Mouse (Mus musculus): ENCODE measurements around the gene Npas2. TPM values are rescaled to one million over a fixed set of nuclear protein-coding genes. Genes with fewer than 3 reads are reported as not detected.

The Npas2 gene
- polyA plus RNA-seq, 1 experiment = 77.6 TPM

- Histone ChIP-seq H3K27ac (ENCODE audit: insufficient read depth, low read depth, low read length) (peak overlapping the region; percentile 82), H3K4me1 (ENCODE audit: control insufficient read depth, insufficient read depth, insufficient read length, low read length) (peaks cover 16% of the 10 kb centered on the region; the same call in 1 of the 2 replicates), H3K4me3 (ENCODE audit: low read depth, low read length) (no peak overlapping the region), H3K27me3 (ENCODE audit: control insufficient read depth, insufficient read depth, low read length) (no peaks in the 10 kb centered on the region), H3K36me3 (ENCODE audit: control insufficient read depth, insufficient read depth, low read length) (peaks cover 6% of the 10 kb centered on the region; the same call in 1 of the 2 replicates)
- 20% methylated on average over 3 of the region's 3 CpGs for WGBS
- TF ChIP-seq POLR2A (IDR thresholded peaks at IDR 0.05; ENCODE audit: low read depth, low read length) = no peak
- TF ChIP-seq CTCF (IDR thresholded peaks at IDR 0.05; ENCODE audit: extremely low read depth, insufficient read length, insufficient replicate concordance, low read depth, low read length) = no peak
These were observed 66.1 kb downstream of the Npas2 start for GRCm38 (mm10) chr1:39259668-39260067.

GRCm38 (mm10) chr1:39260183-39260978 lies 66.8 kb downstream of the Npas2 start:
- Histone ChIP-seq H3K4me3 (ENCODE audit: low read depth, low read length) (no peak overlapping the region), H3K27ac (ENCODE audit: insufficient read depth, low read depth, low read length) (peak overlapping the region; percentile 82), H3K4me1 (ENCODE audit: control insufficient read depth, insufficient read depth, insufficient read length, low read length) (peaks cover 16% of the 10 kb centered on the region; the same call in 1 of the 2 replicates), H3K36me3 (ENCODE audit: control insufficient read depth, insufficient read depth, low read length) (peaks cover 6% of the 10 kb centered on the region; the same call in 1 of the 2 replicates), H3K27me3 (ENCODE audit: control insufficient read depth, insufficient read depth, low read length) (no peaks in the 10 kb centered on the region)
- 78% methylated on average over 8 of the region's 8 CpGs for WGBS
- no peak for TF ChIP-seq POLR2A (IDR thresholded peaks at IDR 0.05; ENCODE audit: low read depth, low read length)
- TF ChIP-seq CTCF (IDR thresholded peaks at IDR 0.05; ENCODE audit: extremely low read depth, insufficient read length, insufficient replicate concordance, low read depth, low read length) = no peak

GRCm38 (mm10) chr1:39266843-39267512 lies 73.4 kb downstream of the Npas2 start:
- Histone ChIP-seq H3K36me3 (ENCODE audit: control insufficient read depth, insufficient read depth, low read length) (peaks cover 10% of the 10 kb centered on the region; the same call in 1 of the 2 replicates), H3K27me3 (ENCODE audit: control insufficient read depth, insufficient read depth, low read length) (no peaks in the 10 kb centered on the region), H3K4me3 (ENCODE audit: low read depth, low read length) (no peak overlapping the region), H3K27ac (ENCODE audit: insufficient read depth, low read depth, low read length) (no peak overlapping the region), H3K4me1 (ENCODE audit: control insufficient read depth, insufficient read depth, insufficient read length, low read length) (no peaks in the 10 kb centered on the region)
- TF ChIP-seq POLR2A (IDR thresholded peaks at IDR 0.05; ENCODE audit: low read depth, low read length) (no peak), CTCF (IDR thresholded peaks at IDR 0.05; ENCODE audit: extremely low read depth, insufficient read length, insufficient replicate concordance, low read depth, low read length) (no peak)
- WGBS = 94% methylated on average over 9 of the region's 9 CpGs

GRCm38 (mm10) chr1:39272976-39273375 lies 79.4 kb downstream of the Npas2 start:
- Histone ChIP-seq H3K36me3 (ENCODE audit: control insufficient read depth, insufficient read depth, low read length) (peaks cover 4% of the 10 kb centered on the region), H3K4me1 (ENCODE audit: control insufficient read depth, insufficient read depth, insufficient read length, low read length) (no peaks in the 10 kb centered on the region), H3K27ac (ENCODE audit: insufficient read depth, low read depth, low read length) (no peak overlapping the region), H3K27me3 (ENCODE audit: control insufficient read depth, insufficient read depth, low read length) (no peaks in the 10 kb centered on the region), H3K4me3 (ENCODE audit: low read depth, low read length) (no peak overlapping the region)
- no peak for TF ChIP-seq CTCF (IDR thresholded peaks at IDR 0.05; ENCODE audit: extremely low read depth, insufficient read length, insufficient replicate concordance, low read depth, low read length)
- TF ChIP-seq POLR2A (IDR thresholded peaks at IDR 0.05; ENCODE audit: low read depth, low read length) = no peak
- 70% methylated on average over 6 of the region's 6 CpGs for WGBS

- H3K4me1 ChIP-seq (ENCODE audit: control insufficient read depth, insufficient read depth, insufficient read length, low read length) = no peaks in the 10 kb centered on the region
- no peak overlapping the region for H3K27ac ChIP-seq (ENCODE audit: insufficient read depth, low read depth, low read length)
- H3K36me3 ChIP-seq (ENCODE audit: control insufficient read depth, insufficient read depth, low read length) = peaks cover 11% of the 10 kb centered on the region
- WGBS = 85% methylated on average over 7 of the region's 7 CpGs
- H3K27me3 ChIP-seq (ENCODE audit: control insufficient read depth, insufficient read depth, low read length) = no peaks in the 10 kb centered on the region
- no peak for TF ChIP-seq POLR2A (IDR thresholded peaks at IDR 0.05; ENCODE audit: low read depth, low read length)
- TF ChIP-seq CTCF (IDR thresholded peaks at IDR 0.05; ENCODE audit: extremely low read depth, insufficient read length, insufficient replicate concordance, low read depth, low read length) = no peak
- H3K4me3 ChIP-seq (ENCODE audit: low read depth, low read length) = no peak overlapping the region
These were observed 86.9 kb downstream of the Npas2 start for GRCm38 (mm10) chr1:39280391-39280790.

- 60% methylated on average over 15 of the region's 15 CpGs for WGBS
- TF ChIP-seq CTCF (IDR thresholded peaks at IDR 0.05; ENCODE audit: extremely low read depth, insufficient read length, insufficient replicate concordance, low read depth, low read length) = no peak
- TF ChIP-seq POLR2A (IDR thresholded peaks at IDR 0.05; ENCODE audit: low read depth, low read length) = no peak
- no peak overlapping the region for H3K4me3 ChIP-seq (ENCODE audit: low read depth, low read length)
- peaks cover 11% of the 10 kb centered on the region for H3K36me3 ChIP-seq (ENCODE audit: control insufficient read depth, insufficient read depth, low read length)
- no peaks in the 10 kb centered on the region for H3K27me3 ChIP-seq (ENCODE audit: control insufficient read depth, insufficient read depth, low read length)
- H3K4me1 ChIP-seq (ENCODE audit: control insufficient read depth, insufficient read depth, insufficient read length, low read length) = no peaks in the 10 kb centered on the region
- H3K27ac ChIP-seq (ENCODE audit: insufficient read depth, low read depth, low read length) = no peak overlapping the region
These were observed 87.7 kb downstream of the Npas2 start for GRCm38 (mm10) chr1:39280989-39281875.
